Mouse (Mus musculus) CH12.LX (cell line): ENCODE results near the gene Rab20. TPM values are rescaled to one million over a fixed set of nuclear protein-coding genes. Genes with fewer than 3 reads are reported as not detected.

Experiments used
- DNase-seq: peaks from one replicate; pipeline ENCODE4 v3.0.0-alpha.2; 2013; ENCODE audit errors: extremely low read depth
- H3K27ac ChIP-seq: 2 replicates; pipeline ENCODE4 v1.5.1; 2012; ENCODE audit warnings: low read depth, mild to moderate bottlenecking, control low read depth, moderate library complexity; ENCODE audit not compliant: insufficient read depth
- H3K27me3 ChIP-seq: replicated peaks from 2 replicates; pipeline ENCODE3; 2012; ENCODE audit warnings: inconsistent platforms
- H3K36me3 ChIP-seq, 2 experiments: replicated peaks in 1 of 2; 2 replicates each; pipeline versions ENCODE3 to v1.6.1; 2012; ENCODE audit warnings: inconsistent platforms in 1 of 2, low read length in 1 of 2, mild to moderate bottlenecking in 1 of 2, mixed read lengths in 1 of 2, moderate library complexity in 1 of 2; ENCODE audit not compliant: control insufficient read depth in 1 of 2, insufficient read depth in 1 of 2
- H3K4me1 ChIP-seq, 2 experiments: 2 replicates each; pipeline ENCODE4 v1.6.1; 2012; ENCODE audit warnings: inconsistent platforms in 1 of 2, moderate library complexity in 1 of 2; ENCODE audit not compliant: insufficient read depth in 2 of 2, control insufficient read depth in 1 of 2
- H3K4me2 ChIP-seq: 2 replicates; pipeline ENCODE4 v1.6.1; 2012; ENCODE audit warnings: low read depth, mild to moderate bottlenecking, control low read depth; ENCODE audit not compliant: poor library complexity, insufficient read depth, severe bottlenecking
- H3K4me3 ChIP-seq, 3 experiments: fragments of 150-350 bp in 1 of 3; sonication (generic) in 1 of 3; replicated peaks in 1 of 3; 2 replicates each; pipeline versions ENCODE3 to v1.5.1; 2011 to 2012; ENCODE audit warnings: low read depth in 2 of 3, low read length in 2 of 3, mild to moderate bottlenecking in 2 of 3, moderate library complexity in 2 of 3, control low read depth in 1 of 3, improper control_type of control experiment in 1 of 3, inconsistent platforms in 1 of 3, mixed read lengths in 1 of 3; ENCODE audit not compliant: poor library complexity in 1 of 3
- H3K79me2 ChIP-seq: replicated peaks from 2 replicates; pipeline ENCODE4 v1.6.1; 2012; ENCODE audit warnings: mild to moderate bottlenecking, moderate library complexity; ENCODE audit not compliant: control insufficient read depth, poor library complexity, insufficient read depth, severe bottlenecking; ENCODE audit errors: extremely low read depth
- H3K9ac ChIP-seq: 2 replicates; pipeline ENCODE4 v1.6.1; 2012; ENCODE audit warnings: low read depth, mild to moderate bottlenecking, control low read depth, moderate library complexity; ENCODE audit not compliant: insufficient read depth
- H3K9me3 ChIP-seq: replicated peaks from 2 replicates; pipeline ENCODE3; 2012; ENCODE audit warnings: low read length, inconsistent platforms, mixed read lengths
- BHLHE40 ChIP-seq: IDR thresholded peaks from 2 replicates; pipeline ENCODE4 v1.6.1; 2011; ENCODE audit warnings: mild to moderate bottlenecking, low read depth, low read length, improper control_type of control experiment
- E2F4 ChIP-seq: IDR thresholded peaks from 2 replicates; pipeline ENCODE4 v1.6.1; 2011; ENCODE audit warnings: low read depth, low read length, improper control_type of control experiment; ENCODE audit not compliant: insufficient replicate concordance
- EP300 ChIP-seq: IDR thresholded peaks from 2 replicates; pipeline ENCODE4 v1.6.1; 2011; ENCODE audit warnings: low read length, improper control_type of control experiment
- GABPA ChIP-seq: IDR thresholded peaks from 2 replicates; pipeline ENCODE4 v1.6.1; 2012; ENCODE audit warnings: low read depth, low read length, improper control_type of control experiment, inconsistent platforms; ENCODE audit not compliant: insufficient replicate concordance
- HCFC1 ChIP-seq: IDR thresholded peaks from 2 replicates; pipeline ENCODE4 v1.6.1; 2012; ENCODE audit warnings: low read depth, mild to moderate bottlenecking, inconsistent platforms, low read length, improper control_type of control experiment
- IRF4 ChIP-seq: IDR thresholded peaks from 2 replicates; pipeline ENCODE4 v1.6.1; 2014; ENCODE audit warnings: low read depth, mild to moderate bottlenecking, inconsistent platforms, low read length, improper control_type of control experiment
- KAT2A ChIP-seq: IDR thresholded peaks from 2 replicates; pipeline ENCODE4 v1.6.1; 2012; ENCODE audit warnings: low read length, improper control_type of control experiment, inconsistent platforms; ENCODE audit not compliant: insufficient replicate concordance
- MEF2A ChIP-seq: IDR thresholded peaks from 2 replicates; pipeline ENCODE4 v1.6.1; 2014; ENCODE audit warnings: low read depth, mild to moderate bottlenecking, inconsistent platforms, low read length, improper control_type of control experiment, borderline replicate concordance
- MXI1 ChIP-seq: IDR thresholded peaks from 2 replicates; pipeline ENCODE4 v1.6.1; 2011; ENCODE audit warnings: mild to moderate bottlenecking, low read depth, low read length, improper control_type of control experiment
- NELFE ChIP-seq: IDR thresholded peaks from 2 replicates; pipeline ENCODE4 v1.6.1; 2011; ENCODE audit warnings: low read depth, low read length, improper control_type of control experiment
- RAD21 ChIP-seq: IDR thresholded peaks from 2 replicates; pipeline ENCODE4 v1.6.1; 2011; ENCODE audit warnings: low read depth, mild to moderate bottlenecking, low read length, improper control_type of control experiment, moderate library complexity
- RCOR1 ChIP-seq: conservative IDR thresholded peaks from 2 replicates; pipeline ENCODE4 v1.6.1; 2012; ENCODE audit warnings: low read depth, mild to moderate bottlenecking, inconsistent platforms, low read length, improper control_type of control experiment
- SIN3A ChIP-seq: IDR thresholded peaks from 2 replicates; pipeline ENCODE4 v1.6.1; 2012; ENCODE audit warnings: low read length, improper control_type of control experiment, inconsistent platforms
- TCF12 ChIP-seq: IDR thresholded peaks from 2 replicates; pipeline ENCODE4 v1.6.1; 2014; ENCODE audit warnings: low read depth, mild to moderate bottlenecking, inconsistent platforms, low read length, improper control_type of control experiment
- UBTF ChIP-seq: IDR thresholded peaks from 2 replicates; pipeline ENCODE4 v1.6.1; 2012; ENCODE audit warnings: low read depth, mild to moderate bottlenecking, inconsistent platforms, low read length, improper control_type of control experiment, moderate library complexity
- USF1 ChIP-seq: IDR thresholded peaks from 2 replicates; pipeline ENCODE4 v1.6.1; 2014; ENCODE audit warnings: low read depth, mild to moderate bottlenecking, inconsistent platforms, low read length, improper control_type of control experiment
- ZC3H11A ChIP-seq: IDR thresholded peaks from 2 replicates; pipeline ENCODE4 v1.6.1; 2012; ENCODE audit warnings: low read depth, mild to moderate bottlenecking, inconsistent platforms, low read length, improper control_type of control experiment
- ZKSCAN1 ChIP-seq: IDR thresholded peaks from 2 replicates; pipeline ENCODE4 v1.6.1; 2012; ENCODE audit warnings: low read depth, inconsistent platforms, low read length, improper control_type of control experiment, borderline replicate concordance
- ZMIZ1 ChIP-seq: IDR thresholded peaks from 2 replicates; pipeline ENCODE4 v1.6.1; 2012; ENCODE audit warnings: low read depth, mild to moderate bottlenecking, inconsistent platforms, low read length, improper control_type of control experiment
- dilution Hi-C: fragments of 300-500 bp; cut with MboI; formaldehyde crosslinking; loops from 2 replicates; pipeline ENCODE4 v1.14.3; 2020; ENCODE audit warnings: low sequenced_read_pairs; ENCODE audit not compliant: extremely low pct_unique_long_range_greater_than_20kb, extremely low pct_ligation_motif_present
- in situ Hi-C: fragments of 300-500 bp; cut with MboI; formaldehyde crosslinking; loops from 3 replicates; pipeline ENCODE4 v1.14.3; 2019; ENCODE audit warnings: low sequenced_read_pairs, low pct_ligation_motif_present, low pct_unique_long_range_greater_than_20kb, mixed read lengths
- polyA plus RNA-seq: library from polyadenylated mRNA; unstranded; fragments of >175 nt; gene quantifications from 2 replicates; pipeline ENCODE4 v1.2.1, GENCODE M21; 2012; ENCODE audit warnings: low read depth; ENCODE audit not compliant: insufficient read length
- total RNA-seq, 2 experiments: library from RNA; depleted of rRNA; stranded (reverse); fragments of 300-350 nt in 1 of 2; fragments of >200 nt in 1 of 2; gene quantifications; 2 replicates each; pipeline ENCODE4 v1.2.3; 2012 to 2014

The Rab20 gene
- total and polyA plus RNA-seq, 3 experiments = 12.8 to 22.8 (median 18.2) TPM

DNA sequence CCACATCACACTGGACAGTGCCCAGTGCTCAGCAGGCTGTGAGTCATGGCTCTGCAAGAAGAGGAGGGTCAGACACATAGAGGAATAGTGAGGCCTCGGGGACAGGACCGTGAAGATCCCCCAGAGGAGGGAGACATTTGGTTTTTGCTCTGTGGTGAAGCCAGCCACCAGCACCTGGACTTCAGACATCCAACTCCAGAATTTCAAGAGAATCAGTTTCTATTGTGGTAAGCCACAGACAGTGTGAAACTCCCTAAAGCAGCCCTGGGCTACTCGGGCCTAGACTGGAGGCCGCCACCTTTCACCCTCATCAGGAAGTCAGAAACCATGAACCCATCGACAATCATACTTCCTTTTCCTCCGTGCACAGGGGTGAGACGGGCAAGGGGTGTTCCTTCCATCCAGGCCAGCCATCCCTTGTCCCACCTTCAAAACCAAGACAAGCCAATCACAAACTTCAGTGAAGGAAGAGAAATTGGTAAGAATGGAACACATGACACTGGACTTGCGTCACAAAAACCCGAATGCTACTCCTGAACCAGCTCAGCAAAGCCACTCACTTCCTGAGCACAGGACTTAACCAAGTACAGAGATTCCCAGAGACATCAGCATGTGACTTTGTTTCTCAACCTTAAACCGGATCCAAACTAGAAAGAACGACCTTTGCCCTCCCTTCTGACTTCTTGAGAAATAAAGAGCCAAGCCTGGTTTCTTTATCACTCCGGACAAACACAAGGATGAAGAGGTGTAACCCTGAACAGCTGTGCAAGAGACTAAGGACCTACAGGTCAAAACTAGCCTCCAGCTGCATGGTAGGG lies 14.4 kb downstream of the Rab20 start (continued):
- TF ChIP-seq RAD21 (no peak; the same call in none of the 2 replicates), UBTF (no peak), ZC3H11A (no peak), SIN3A (peak; percentile 86), KAT2A (0 out of 2 replicates have a peak, but pooled peaks have one; percentile 42), ZMIZ1 (peak; percentile 49), USF1 (peak; percentile 60), HCFC1 (peak; percentile 48; the same call in 1 of the 2 replicates), NELFE (peak; percentile 54; the same call in 1 of the 2 replicates), MXI1 (peak; percentile 72; the same call in 1 of the 2 replicates), GABPA (no peak), TCF12 (peak; percentile 97), EP300 (peak; percentile 81), ZKSCAN1 (no peak), E2F4 (peak; percentile 13; the same call in 1 of the 2 replicates)

GRCm38 (mm10) chr8:11463541-11463888 lies 15.0 kb downstream of the Rab20 start:
- no peak for DNase-seq
- dilution Hi-C loops (no loop called here), in situ Hi-C loops (no loop called here)
- Histone ChIP-seq H3K27me3 (no peaks in the 10 kb centered on the region), H3K9ac (no peak overlapping the region), H3K36me3 (peaks cover 13 to 25% of the 10 kb centered on the region in 2 experiments), H3K79me2 (peaks cover 11% of the 10 kb centered on the region), H3K27ac (peak overlapping the region; percentile 90), H3K4me2 (peak overlapping the region; percentile 32), H3K4me1 (peaks cover 45 to 75% of the 10 kb centered on the region in 2 experiments), H3K9me3 (peaks cover 23% of the 10 kb centered on the region), H3K4me3 (no peak overlapping the region)
- TF ChIP-seq BHLHE40 (no peak), RCOR1 (peak; percentile 48), MEF2A (peak; percentile 90), EP300 (0 out of 2 replicates have a peak, but pooled peaks have one; percentile 52), HCFC1 (no peak; the same call in 1 of the 2 replicates), ZMIZ1 (no peak), IRF4 (peak; percentile 63)
